ENCODE assay signal across 11 mouse cellular contexts in the genomic region with DNA sequence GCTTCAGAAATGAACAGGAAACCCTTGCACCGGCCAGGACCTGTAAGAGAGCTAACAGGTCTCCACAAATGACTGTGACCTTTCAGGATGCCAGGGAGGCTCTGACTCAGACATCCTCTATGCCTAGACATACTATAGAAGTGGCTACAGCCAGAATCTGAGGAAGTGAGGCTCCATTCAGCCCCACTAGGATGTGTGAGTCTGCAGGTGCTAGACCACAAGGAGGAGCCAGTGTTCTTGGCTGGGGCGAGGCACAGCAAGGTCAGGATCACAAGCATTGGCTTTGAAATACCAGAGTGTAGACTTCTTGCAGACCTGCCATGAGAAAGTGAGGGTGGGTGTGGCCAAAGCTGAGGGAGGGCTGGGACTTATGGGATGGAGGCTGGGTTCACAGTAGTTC. TPM values are rescaled to one million over a fixed set of nuclear protein-coding genes. Genes with fewer than 3 reads are reported as not detected.
DNase-seq lines count a peak whose midpoint lies in the region; ATAC-seq and TF ChIP-seq lines count a peak whose summit lies in the region.
"Had no signal": no experiment of that assay in that cellular context is flagged by ENCODE, and none has a peak within 500 bp of the region (broad histone marks: within the 10 kb centered on the region; RNA-seq: fewer than 3 reads in every experiment).

No protein-coding gene starts in this region.

- peak; percentile 44; the same call in 1 of the 2 replicates for TF ChIP-seq CTCF in midbrain, postnatal 0 days (IDR thresholded peaks at IDR 0.05)

- WGBS in midbrain, postnatal 0 days = 65% methylated on average over 2 of the region's 2 CpGs
- WGBS in midbrain, embryonic 10.5 days = 47% methylated on average over 2 of the region's 2 CpGs
- 49% methylated on average over 2 of the region's 2 CpGs for WGBS in kidney, embryonic 16.5 days
- WGBS in stomach, embryonic 15.5 days = 43% methylated on average over 2 of the region's 2 CpGs
- WGBS in heart, embryonic 11.5 days (ENCODE audit: insufficient replicate concordance) = 41% methylated on average over 2 of the region's 2 CpGs

- H3K9ac ChIP-seq in midbrain, postnatal 0 days (replicated peaks; ENCODE audit: low read length, poor library complexity, severe bottlenecking) = no peak overlapping the region
- H3K9ac ChIP-seq in kidney, embryonic 16.5 days (replicated peaks; ENCODE audit: low read length) = no peak overlapping the region
- H3K9ac ChIP-seq in stomach, embryonic 15.5 days = no peak overlapping the region
- H3K9ac ChIP-seq in heart, embryonic 11.5 days (ENCODE audit: low read depth, low read length) = no peak overlapping the region
- H3K9ac ChIP-seq: heart, embryonic 13.5 days; midbrain, embryonic 12.5 days had no signal

- no peak overlapping the region for H3K27ac ChIP-seq in midbrain, postnatal 0 days (ENCODE audit: low read depth, low read length)
- no peak overlapping the region for H3K27ac ChIP-seq in midbrain, embryonic 10.5 days (replicated peaks)
- no peak overlapping the region for H3K27ac ChIP-seq in kidney, embryonic 16.5 days (ENCODE audit: low read length)
- no peak overlapping the region for H3K27ac ChIP-seq in stomach, embryonic 15.5 days
- H3K27ac ChIP-seq in heart, embryonic 11.5 days (ENCODE audit: low read depth, low read length) = no peak overlapping the region
- H3K27ac ChIP-seq: heart, embryonic 13.5 days; left cerebral cortex, adult 2 months; midbrain, embryonic 12.5 days had no signal

- no peaks in the 10 kb centered on the region for H3K9me3 ChIP-seq in midbrain, postnatal 0 days (ENCODE audit: low read length)
- no peaks in the 10 kb centered on the region for H3K9me3 ChIP-seq in midbrain, embryonic 10.5 days (replicated peaks)
- H3K9me3 ChIP-seq in kidney, embryonic 16.5 days (ENCODE audit: low read length) = no peaks in the 10 kb centered on the region
- no peaks in the 10 kb centered on the region for H3K9me3 ChIP-seq in stomach, embryonic 15.5 days
- no peaks in the 10 kb centered on the region for H3K9me3 ChIP-seq in heart, embryonic 11.5 days (replicated peaks; ENCODE audit: control insufficient read depth, low read length)
- H3K9me3 ChIP-seq: heart, embryonic 13.5 days; midbrain, embryonic 12.5 days had no signal

- no peak for DNase-seq in midbrain, postnatal 0 days (ENCODE audit: low spot score)
- DNase-seq in midbrain, embryonic 10.5 days (ENCODE audit: low spot score) = no peak
- DNase-seq in Muller cell, postnatal 12 days (ENCODE audit: inconsistent ontology term) = peak; percentile 35
- DNase-seq in ovary, postnatal 36 days (ENCODE audit: low spot score) = no peak
- no peak for DNase-seq in heart, postnatal 4 days

- H3K4me1 ChIP-seq in midbrain, postnatal 0 days (ENCODE audit: insufficient read depth, low read length) = no peaks in the 10 kb centered on the region
- no peaks in the 10 kb centered on the region for H3K4me1 ChIP-seq in midbrain, embryonic 10.5 days
- H3K4me1 ChIP-seq in kidney, embryonic 16.5 days (ENCODE audit: insufficient read depth, low read length) = no peaks in the 10 kb centered on the region
- H3K4me1 ChIP-seq in stomach, embryonic 15.5 days = no peaks in the 10 kb centered on the region
- no peaks in the 10 kb centered on the region for H3K4me1 ChIP-seq in heart, embryonic 11.5 days (ENCODE audit: control insufficient read depth, insufficient read depth, low read length)
- H3K4me1 ChIP-seq: heart, embryonic 13.5 days; midbrain, embryonic 12.5 days had no signal

- ATAC-seq in midbrain, postnatal 0 days (ENCODE audit: low FRiP score) = no peak
- ATAC-seq in kidney, embryonic 16.5 days (ENCODE audit: low FRiP score, low TSS enrichment) = 0 out of 2 replicates have a peak, but pooled peaks have one; percentile 23
- peak; percentile 13; the same call in 1 of the 2 replicates for ATAC-seq in stomach, embryonic 15.5 days (ENCODE audit: insufficient read depth, low FRiP score, low read depth)
- ATAC-seq in heart, embryonic 11.5 days (replicated peaks; ENCODE audit: insufficient number of reproducible peaks, low FRiP score, low TSS enrichment) = no peak

- H3K4me3 ChIP-seq in midbrain, postnatal 0 days (ENCODE audit: low read depth, low read length) = no peak overlapping the region
- no peak overlapping the region for H3K4me3 ChIP-seq in midbrain, embryonic 10.5 days
- no peak overlapping the region for H3K4me3 ChIP-seq in kidney, embryonic 16.5 days (ENCODE audit: low read length)
- no peak overlapping the region for H3K4me3 ChIP-seq in stomach, embryonic 15.5 days (replicated peaks)
- no peak overlapping the region for H3K4me3 ChIP-seq in heart, embryonic 11.5 days (ENCODE audit: low read depth, low read length)
- H3K4me3 ChIP-seq: heart, embryonic 13.5 days; left cerebral cortex, adult 2 months; midbrain, embryonic 12.5 days had no signal

- no peaks in the 10 kb centered on the region for H3K27me3 ChIP-seq in midbrain, postnatal 0 days (ENCODE audit: insufficient read depth, low read length)
- no peaks in the 10 kb centered on the region for H3K27me3 ChIP-seq in midbrain, embryonic 10.5 days (ENCODE audit: low read depth, poor library complexity, severe bottlenecking)
- H3K27me3 ChIP-seq in kidney, embryonic 16.5 days (ENCODE audit: insufficient read depth, low read length) = no peaks in the 10 kb centered on the region
- no peaks in the 10 kb centered on the region for H3K27me3 ChIP-seq in stomach, embryonic 15.5 days (replicated peaks)
- H3K27me3 ChIP-seq in heart, embryonic 11.5 days (ENCODE audit: control insufficient read depth, insufficient read depth, low read length) = no peaks in the 10 kb centered on the region
- H3K27me3 ChIP-seq: heart, embryonic 13.5 days; midbrain, embryonic 12.5 days had no signal

- H3K4me2 ChIP-seq in midbrain, postnatal 0 days (ENCODE audit: low read depth, low read length, poor library complexity, severe bottlenecking) = no peak overlapping the region
- no peak overlapping the region for H3K4me2 ChIP-seq in kidney, embryonic 16.5 days (replicated peaks; ENCODE audit: low read depth, low read length)
- no peak overlapping the region for H3K4me2 ChIP-seq in stomach, embryonic 15.5 days
- H3K4me2 ChIP-seq in heart, embryonic 11.5 days = no peak overlapping the region
- H3K4me2 ChIP-seq: heart, embryonic 13.5 days; midbrain, embryonic 12.5 days had no signal

- no peaks in the 10 kb centered on the region for H3K36me3 ChIP-seq in midbrain, postnatal 0 days (ENCODE audit: insufficient read depth, low read length)
- no peaks in the 10 kb centered on the region for H3K36me3 ChIP-seq in midbrain, embryonic 10.5 days
- no peaks in the 10 kb centered on the region for H3K36me3 ChIP-seq in kidney, embryonic 16.5 days (ENCODE audit: insufficient read depth, low read length)
- H3K36me3 ChIP-seq in stomach, embryonic 15.5 days = no peaks in the 10 kb centered on the region
- H3K36me3 ChIP-seq in heart, embryonic 11.5 days (ENCODE audit: control insufficient read depth, insufficient read depth, low read length) = no peaks in the 10 kb centered on the region
- H3K36me3 ChIP-seq: heart, embryonic 13.5 days; midbrain, embryonic 12.5 days had no signal

RNA-seq across cellular contexts. Expression of a gene that starts 29.1 kb away (rescaled TPM):
- total RNA-seq in midbrain, postnatal 0 days (2014; rRNA removed) = 18.5 and 20.6 TPM in 2 replicates
- polyA plus RNA-seq in midbrain, postnatal 0 days (2015; fragmentation: Nextera tagmentation; extraction: Ambion mirVana) = 29.4 and 31.4 TPM in 2 replicates
- polyA plus RNA-seq in midbrain, embryonic 10.5 days (2016; fragmentation: Nextera tagmentation; extraction: Ambion mirVana) = 60.5 and 61.4 TPM in 2 replicates
- 65.7 and 67.6 TPM in 2 replicates for polyA plus RNA-seq in kidney, embryonic 16.5 days (2015; fragmentation: Nextera tagmentation; extraction: Ambion mirVana)
- polyA plus RNA-seq in stomach, embryonic 15.5 days (2015; fragmentation: Nextera tagmentation; extraction: Ambion mirVana) = 58.6 and 58.8 TPM in 2 replicates
- 44.8 and 47.7 TPM in 2 replicates for polyA plus RNA-seq in heart, embryonic 11.5 days (2014; fragmentation: Nextera tagmentation; extraction: Ambion mirVana)
- 10 to 100 TPM; 20.3 to 22.9 TPM for total RNA-seq in heart, postnatal 4 days (2021)

Comparison
In these comparisons a context has a peak if more than half of its experiments do, and no peak if none do; other contexts are left out.
1. ATAC-seq: peak in kidney, embryonic 16.5 days (single experiment) and stomach, embryonic 15.5 days (single experiment); none in midbrain, postnatal 0 days (single experiment) and heart, embryonic 11.5 days (single experiment).